Mouse (Mus musculus) heart, adult 2 months (tissue): ENCODE data around the gene Zfp598. TPM values are rescaled to one million over a fixed set of nuclear protein-coding genes. Genes with fewer than 3 reads are reported as not detected.

Experiments
- DNase-seq, 2 experiments: peaks; one replicate each; pipeline ENCODE4 v3.0.0; 2021
- H3K27ac ChIP-seq: fragments of 200-600 bp; 2 replicates; pipeline ENCODE4 v1.8.1; 2022
- H3K27me3 ChIP-seq: fragments of 200-500 bp; 2 replicates; pipeline ENCODE4 v1.6.1; 2012; ENCODE audit warnings: mild to moderate bottlenecking, low read length, inconsistent platforms, mixed read lengths; ENCODE audit not compliant: control insufficient read depth, insufficient read depth
- H3K36me3 ChIP-seq: fragments of 200-500 bp; 2 replicates; pipeline ENCODE4 v1.6.1; 2012; ENCODE audit warnings: low read length, inconsistent platforms; ENCODE audit not compliant: control insufficient read depth, insufficient read depth
- H3K4me1 ChIP-seq: fragments of 200-500 bp; 2 replicates; pipeline ENCODE4 v1.6.1; 2011; ENCODE audit warnings: low read length; ENCODE audit not compliant: control insufficient read depth, insufficient read depth
- H3K4me3 ChIP-seq: fragments of 200-600 bp; 2 replicates; pipeline ENCODE4 v1.8.1; 2022
- H3K79me2 ChIP-seq: fragments of 200-500 bp; replicated peaks from 2 replicates; pipeline ENCODE4 v1.6.1; 2012; ENCODE audit warnings: mild to moderate bottlenecking, inconsistent platforms, low read length, moderate library complexity, mixed read lengths; ENCODE audit not compliant: control insufficient read depth, insufficient read depth
- H3K9ac ChIP-seq: fragments of 200-500 bp; 2 replicates; pipeline ENCODE4 v1.6.1; 2012; ENCODE audit warnings: low read depth, mild to moderate bottlenecking, control low read depth, inconsistent platforms, low read length, mixed read lengths
- CTCF ChIP-seq: fragments of 200-600 bp; IDR thresholded peaks from 2 replicates; pipeline ENCODE4 v1.8.1; 2022; ENCODE audit warnings: antibody characterized with exemption, mild to moderate bottlenecking, moderate library complexity
- EP300 ChIP-seq: fragments of 200-500 bp; IDR thresholded peaks from 2 replicates; pipeline ENCODE4 v1.6.1; 2011; ENCODE audit warnings: low read depth, low read length, control low read depth; ENCODE audit not compliant: insufficient read depth
- POLR2A ChIP-seq: fragments of 200-500 bp; IDR thresholded peaks from 2 replicates; pipeline ENCODE4 v1.6.1; 2011; ENCODE audit warnings: mild to moderate bottlenecking, low read depth, low read length, control low read depth; ENCODE audit not compliant: insufficient read depth
- WGBS: fragments of 180-500 bp; shearing (Covaris S2); methylation state at CpG from one replicate; pipeline ENCODE4 v1.1.7; 2018; 5-methylcytosine and 5-hydroxymethylcytosine counted together
- intact Hi-C: fragments of 180-260 bp; cut with DNase I; formaldehyde crosslinking; loops from one replicate; pipeline ENCODE4 v1.15.1; 2025
- polyA plus RNA-seq: library from polyadenylated mRNA; depleted of rRNA; stranded (reverse); fragments of >200 nt; gene quantifications from 2 replicates; pipeline ENCODE4 v1.2.3, GENCODE M21; 2012
- total RNA-seq, 2 experiments: library from RNA; stranded (reverse); gene quantifications; 2 replicates each; pipeline ENCODE4 v1.2.3; 2021

Gene Zfp598
- total and polyA plus RNA-seq, 3 experiments, result 17.4 to 28.1 (median 17.5) TPM

DNA sequence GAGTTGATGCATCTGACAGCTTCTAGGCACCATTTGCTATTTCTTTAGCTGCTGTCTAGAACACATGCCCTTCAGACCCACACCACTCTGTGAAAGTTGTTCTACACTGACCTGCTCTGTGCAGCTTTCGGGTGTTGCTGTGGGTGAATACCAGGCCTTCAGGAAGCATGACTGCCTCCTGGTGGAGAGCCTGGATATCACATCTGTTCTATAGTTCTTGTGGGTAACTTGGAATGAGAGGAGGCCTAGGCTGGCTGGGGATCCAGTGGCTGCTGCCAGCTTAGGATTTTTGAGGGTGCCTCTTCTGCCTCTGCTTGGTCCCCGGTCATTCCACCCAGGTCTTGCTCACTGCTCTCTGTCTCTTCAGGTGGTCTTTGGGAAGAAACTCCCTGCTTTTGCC lies 6.7 kb downstream of the Zfp598 start:
- no peak overlapping the region for H3K4me3 ChIP-seq
- H3K27ac ChIP-seq, result no peak overlapping the region
- intact Hi-C loops, result loop anchor here (2.0 kb wide), 1 partner anchor 19 kb away; no protein-coding TSS in a partner anchor
- H3K79me2 ChIP-seq, result peaks cover 1% of the 10 kb centered on the region
- H3K27me3 ChIP-seq, result no peaks in the 10 kb centered on the region
- TF ChIP-seq POLR2A, result no peak
- TF ChIP-seq CTCF, result peak; percentile 87
- no peak for TF ChIP-seq EP300
- peak; percentile 57 to 61 for DNase-seq
- no peak overlapping the region for H3K9ac ChIP-seq
- peaks cover 12% of the 10 kb centered on the region for H3K4me1 ChIP-seq
- WGBS, result 53% methylated on average over 2 of the region's 2 CpGs
- no peaks in the 10 kb centered on the region for H3K36me3 ChIP-seq

- H3K27me3 ChIP-seq, result no peaks in the 10 kb centered on the region
- no peak overlapping the region for H3K9ac ChIP-seq
- peaks cover 8% of the 10 kb centered on the region for H3K4me1 ChIP-seq
- intact Hi-C loops, result loop anchor here (2.0 kb wide), 1 partner anchor 18 kb away; no protein-coding TSS in a partner anchor
- H3K27ac ChIP-seq, result no peak overlapping the region
- H3K79me2 ChIP-seq, result peaks cover 1% of the 10 kb centered on the region; the same call in 1 of the 2 replicates
- H3K4me3 ChIP-seq, result no peak overlapping the region
- 98% methylated on average over 5 of the region's 5 CpGs for WGBS
- H3K36me3 ChIP-seq, result no peaks in the 10 kb centered on the region
- no peak for TF ChIP-seq POLR2A
- no peak for TF ChIP-seq CTCF
- TF ChIP-seq EP300, result no peak
- no peak for DNase-seq
Observed at GRCm38 (mm10) chr17:24676877-24677276, 7.4 kb downstream of the Zfp598 start.

DNA sequence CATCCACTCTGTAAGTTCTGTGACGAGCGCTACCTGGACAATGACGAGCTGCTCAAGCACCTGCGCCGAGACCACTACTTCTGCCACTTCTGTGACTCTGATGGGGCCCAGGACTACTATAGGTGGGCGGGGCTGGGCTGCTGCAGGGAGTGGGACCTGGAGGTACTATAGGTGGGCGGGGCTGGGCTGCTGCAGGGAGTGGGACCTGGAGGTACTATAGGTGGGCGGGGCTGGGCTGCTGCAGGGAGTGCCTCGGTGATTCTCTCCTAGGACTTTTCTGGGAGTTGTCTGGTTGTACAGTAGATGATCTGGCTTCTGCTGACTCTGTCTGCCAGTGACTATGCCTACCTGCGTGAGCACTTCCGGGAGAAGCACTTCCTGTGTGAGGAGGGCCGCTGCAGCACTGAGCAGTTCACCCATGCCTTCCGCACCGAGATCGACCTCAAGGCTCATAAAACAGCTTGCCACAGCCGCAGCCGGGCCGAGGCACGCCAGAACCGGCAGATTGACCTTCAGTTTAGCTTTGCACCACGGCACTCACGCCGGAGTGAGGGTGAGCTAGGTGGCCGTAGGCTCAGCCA lies 8.1 kb downstream of the Zfp598 start:
- no peaks in the 10 kb centered on the region for H3K36me3 ChIP-seq
- DNase-seq, result no peak
- no peak overlapping the region for H3K4me3 ChIP-seq
- no peak overlapping the region for H3K9ac ChIP-seq
- intact Hi-C loops, result loop anchor here (2.0 kb wide), 1 partner anchor 17 kb away; no protein-coding TSS in a partner anchor
- no peak for TF ChIP-seq POLR2A
- no peak for TF ChIP-seq CTCF
- no peak for TF ChIP-seq EP300
- no peak overlapping the region for H3K27ac ChIP-seq
- H3K27me3 ChIP-seq, result no peaks in the 10 kb centered on the region
- H3K79me2 ChIP-seq, result peaks cover 1% of the 10 kb centered on the region; the same call in 1 of the 2 replicates
- WGBS, result 92% methylated on average over 24 of the region's 24 CpGs
- H3K4me1 ChIP-seq, result peaks cover 3% of the 10 kb centered on the region

GRCm38 (mm10) chr17:24686514-24686913 lies 17.0 kb downstream of the Zfp598 start:
- Histone ChIP-seq H3K36me3 (no peaks in the 10 kb centered on the region), H3K79me2 (no peaks in the 10 kb centered on the region), H3K9ac (no peak overlapping the region), H3K4me3 (no peak overlapping the region), H3K4me1 (no peaks in the 10 kb centered on the region), H3K27me3 (peaks cover 4% of the 10 kb centered on the region), H3K27ac (no peak overlapping the region)
- no peak for DNase-seq
- 43% methylated on average over 16 of the region's 16 CpGs for WGBS
- intact Hi-C loops, result no loop called here
- no peak for TF ChIP-seq EP300
- no peak for TF ChIP-seq CTCF
- no peak for TF ChIP-seq POLR2A

GRCm38 (mm10) chr17:24687146-24687595 lies 17.7 kb downstream of the Zfp598 start:
- no peak overlapping the region for H3K27ac ChIP-seq
- H3K36me3 ChIP-seq, result no peaks in the 10 kb centered on the region
- peaks cover 4% of the 10 kb centered on the region for H3K27me3 ChIP-seq
- H3K4me1 ChIP-seq, result no peaks in the 10 kb centered on the region
- H3K79me2 ChIP-seq, result no peaks in the 10 kb centered on the region
- WGBS, result 2% methylated on average over 24 of the region's 25 CpGs
- TF ChIP-seq CTCF (no peak), EP300 (no peak), POLR2A (no peak)
- peak; percentile 58 to 68 for DNase-seq
- H3K9ac ChIP-seq, result peak overlapping the region; percentile 43
- H3K4me3 ChIP-seq, result peak overlapping the region; percentile 33
- intact Hi-C loops, result no loop called here

- Histone ChIP-seq H3K27me3 (peaks cover 4% of the 10 kb centered on the region), H3K79me2 (no peaks in the 10 kb centered on the region), H3K36me3 (no peaks in the 10 kb centered on the region), H3K4me1 (no peaks in the 10 kb centered on the region), H3K27ac (no peak overlapping the region), H3K9ac (peak overlapping the region; percentile 43), H3K4me3 (peak overlapping the region; percentile 33)
- 23% methylated on average over 23 of the region's 23 CpGs for WGBS
- no peak for TF ChIP-seq POLR2A
- no peak for DNase-seq
- intact Hi-C loops, result no loop called here
Observed at GRCm38 (mm10) chr17:24687599-24687998, 18.1 kb downstream of the Zfp598 start.
